8 mouse cellular contexts compared by ENCODE assay signal in genomic region chr8:110938882-110939589, GRCm38 (mm10). TPM values are rescaled to one million over a fixed set of nuclear protein-coding genes. Genes with fewer than 3 reads are reported as not detected.
DNase-seq lines count a peak whose midpoint lies in the region; ATAC-seq and TF ChIP-seq lines count a peak whose summit lies in the region.

No protein-coding gene starts in this region.

- no peak overlapping the region for H3K9ac ChIP-seq in heart, embryonic 16.5 days (ENCODE audit: low read length)

- ATAC-seq in heart, embryonic 16.5 days (replicated peaks; ENCODE audit: extremely low read depth, insufficient read depth, low FRiP score), result peak; percentile 58
- peak; percentile 86 for ATAC-seq in megakaryocyte, adult 5-6 weeks (ENCODE audit: poor library complexity, severe bottlenecking)

- TF ChIP-seq CTCF in cortical plate, adult 2 months (IDR thresholded peaks at IDR 0.05; ENCODE audit: extremely low read depth, insufficient read depth, low read length), result no peak

- H3K27ac ChIP-seq in cortical plate, adult 2 months (ENCODE audit: insufficient read depth, low read length), result peak overlapping the region; percentile 9; the same call in 1 of the 2 replicates
- H3K27ac ChIP-seq in heart, embryonic 16.5 days (ENCODE audit: low read length), result peak overlapping the region; percentile 68

- H3K27me3 ChIP-seq in heart, embryonic 16.5 days (ENCODE audit: control insufficient read depth, insufficient read depth, low read length), result no peaks in the 10 kb centered on the region

- peak; percentile 43 to 76 for DNase-seq in adrenal gland, adult (ENCODE audit: inconsistent age in 2 of 2, low spot score in 1 of 2)
- DNase-seq in adrenal gland, adult 18-20 months (ENCODE audit: low spot score in 2 of 2), result no peak
- peak; percentile 38 for DNase-seq in Muller cell, postnatal 12 days (ENCODE audit: inconsistent ontology term)
- DNase-seq in layer of hippocampus, postnatal 14 days (ENCODE audit: low spot score in 2 of 2), result peak; percentile 59 to 65
- DNase-seq in thymus, postnatal 36 days, result peak; percentile 61 to 75

- H3K4me3 ChIP-seq in cortical plate, adult 2 months (ENCODE audit: insufficient read depth, low read length), result no peak overlapping the region
- H3K4me3 ChIP-seq in heart, embryonic 16.5 days (ENCODE audit: low read length), result no peak overlapping the region

- no peaks in the 10 kb centered on the region for H3K36me3 ChIP-seq in heart, embryonic 16.5 days (ENCODE audit: control insufficient read depth, insufficient read depth)

- no peak for TF ChIP-seq POLR2A in cortical plate, adult 2 months (IDR thresholded peaks at IDR 0.05; ENCODE audit: extremely low read depth, insufficient read depth, low read length)

- H3K4me1 ChIP-seq in cortical plate, adult 2 months (ENCODE audit: control insufficient read depth, insufficient read depth, low read length), result peaks cover 9% of the 10 kb centered on the region
- H3K4me1 ChIP-seq in heart, embryonic 16.5 days (ENCODE audit: control insufficient read depth, insufficient read depth, low read length), result peaks cover 42% of the 10 kb centered on the region

- 20% methylated on average over 6 of the region's 6 CpGs for WGBS in heart, embryonic 16.5 days

- no peaks in the 10 kb centered on the region for H3K9me3 ChIP-seq in heart, embryonic 16.5 days (replicated peaks; ENCODE audit: control insufficient read depth, low read length)

- H3K4me2 ChIP-seq in heart, embryonic 16.5 days (ENCODE audit: low read depth, low read length), result no peak overlapping the region

RNA-seq across cellular contexts. Expression of gene St3gal2, which starts 19.3 kb away (rescaled TPM):
- total RNA-seq in adrenal gland, adult 18-20 months (2021), result 10 to 100 TPM; 16.0 to 18.1 TPM
- 57.8 and 64.8 TPM in 2 replicates for polyA plus RNA-seq in cortical plate, adult 2 months (2012; rRNA removed)
- polyA plus RNA-seq in heart, embryonic 16.5 days (2015; fragmentation: Nextera tagmentation; extraction: Ambion mirVana), result 14.5 and 15.4 TPM in 2 replicates
- total RNA-seq in layer of hippocampus, postnatal 14 days (2021), result 10 to 100 TPM; 92.7 to 95.8 TPM
- total RNA-seq in megakaryocyte, adult 5-6 weeks (2015), result 23.1 and 25.0 TPM in 2 replicates
- 15.2 and 17.0 TPM in 2 replicates for total RNA-seq in megakaryocyte, adult 5-6 weeks (2017)

RNA-seq across cellular contexts. Expression of gene Fuk, which starts 36.7 kb away (rescaled TPM):
- 1 to 10 TPM; 8.3 to 8.7 TPM for total RNA-seq in adrenal gland, adult 18-20 months (2021)
- 18.0 and 18.2 TPM in 2 replicates for polyA plus RNA-seq in cortical plate, adult 2 months (2012; rRNA removed)
- 5.7 and 7.2 TPM in 2 replicates for polyA plus RNA-seq in heart, embryonic 16.5 days (2015; fragmentation: Nextera tagmentation; extraction: Ambion mirVana)
- total RNA-seq in layer of hippocampus, postnatal 14 days (2021), result 10 to 100 TPM; 16.9 to 18.1 TPM
- total RNA-seq in megakaryocyte, adult 5-6 weeks (2015), result 1.5 and 3.4 TPM in 2 replicates
- total RNA-seq in megakaryocyte, adult 5-6 weeks (2017), result 3.7 TPM in 2 replicates

RNA-seq across cellular contexts. Expression of gene Ddx19a, which starts 58.6 kb away (rescaled TPM):
- total RNA-seq in adrenal gland, adult 18-20 months (2021), result 10 to 100 TPM; 37.2 to 37.3 TPM
- polyA plus RNA-seq in cortical plate, adult 2 months (2012; rRNA removed), result 23.8 TPM in 2 replicates
- 8.4 and 10.3 TPM in 2 replicates for polyA plus RNA-seq in heart, embryonic 16.5 days (2015; fragmentation: Nextera tagmentation; extraction: Ambion mirVana)
- total RNA-seq in layer of hippocampus, postnatal 14 days (2021), result 10 to 100 TPM; 33.1 to 37.2 TPM
- total RNA-seq in megakaryocyte, adult 5-6 weeks (2015), result 41.4 and 44.5 TPM in 2 replicates
- total RNA-seq in megakaryocyte, adult 5-6 weeks (2017), result 22.4 and 32.5 TPM in 2 replicates

Comparison
In these comparisons a context has a peak if more than half of its experiments do, and no peak if none do; other contexts are left out.
1. DNase-seq: peak in adrenal gland, adult (2 of 2), Muller cell, postnatal 12 days (single experiment), layer of hippocampus, postnatal 14 days (2 of 2) and thymus, postnatal 36 days (2 of 2); none in adrenal gland, adult 18-20 months (0 of 2).